Mouse (Mus musculus) heart, postnatal 14 days (tissue): Measurements from ENCODE around the gene Ttc8. TPM values are rescaled to one million over a fixed set of nuclear protein-coding genes. Genes with fewer than 3 reads are reported as not detected.

Experiments
- DNase-seq, 2 experiments: peaks; one replicate each; pipeline ENCODE4 v3.0.0; 2021 to 2022
- intact Hi-C: fragments of 180-260 bp; cut with DNase I; formaldehyde crosslinking; loops from one replicate; pipeline ENCODE4 v1.15.1; 2025
- total RNA-seq, 2 experiments: library from RNA; stranded (reverse); gene quantifications; 2 replicates each; pipeline ENCODE4 v1.2.3; 2021

Ttc8 gene
- total RNA-seq, 2 experiments from 2014 or later = 6.6 to 7.1 TPM

DNA sequence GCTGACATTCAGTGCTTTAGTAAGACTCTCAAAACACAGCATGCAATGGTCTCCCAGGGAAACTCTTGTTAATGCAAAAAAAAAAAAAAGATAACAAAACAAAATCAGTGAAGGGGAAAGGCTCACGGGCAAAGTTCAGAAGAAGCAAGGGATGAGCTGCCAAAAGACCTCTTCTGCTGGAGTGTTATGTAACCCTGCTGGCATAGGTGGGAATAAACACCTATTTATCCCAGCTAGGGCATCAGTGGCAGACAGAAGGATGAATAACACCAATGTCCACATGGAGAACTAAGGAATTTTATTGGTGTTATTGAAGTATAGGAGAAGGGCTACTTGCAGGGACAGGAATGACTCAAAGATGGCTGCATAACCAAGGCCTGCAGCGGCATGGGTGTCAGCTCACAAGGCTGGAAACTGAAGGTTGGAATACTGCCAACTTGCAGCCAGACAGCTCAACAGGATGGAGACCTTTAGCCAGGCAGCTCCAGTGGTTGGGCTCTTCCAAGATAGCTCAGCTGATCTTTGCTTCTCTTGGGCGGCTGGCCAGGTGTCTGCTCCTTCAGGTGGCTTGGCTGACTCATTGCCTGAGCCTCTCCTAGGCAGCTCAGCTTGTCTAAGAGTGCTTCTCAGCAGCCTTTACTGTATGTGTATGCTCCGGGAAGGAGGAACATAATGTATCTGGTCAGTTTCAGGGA is 45.2 kb downstream of the Ttc8 start:
- no peak for DNase-seq
- intact Hi-C loops = no loop called here

- DNase-seq = no peak
- intact Hi-C loops = no loop called here
Measured at GRCm38 (mm10) chr12:98972291-98972690, 51.9 kb downstream of the Ttc8 start.

GRCm38 (mm10) chr12:98973461-98973860 is 53.1 kb downstream of the Ttc8 start:
- DNase-seq = no peak
- intact Hi-C loops = no loop called here

- intact Hi-C loops = no loop called here
- DNase-seq = no peak
Measured at GRCm38 (mm10) chr12:98974157-98974804, 53.9 kb downstream of the Ttc8 start.

GRCm38 (mm10) chr12:98981081-98981480 is 60.7 kb downstream of the Ttc8 start:
- no peak for DNase-seq
- intact Hi-C loops = no loop called here

- intact Hi-C loops = no loop called here
- DNase-seq = no peak
Measured at GRCm38 (mm10) chr12:98984785-98985184, 64.4 kb downstream of the Ttc8 start.

GRCm38 (mm10) chr12:98991076-98991829 is 70.9 kb downstream of the Ttc8 start:
- intact Hi-C loops = no loop called here
- DNase-seq = no peak

DNA sequence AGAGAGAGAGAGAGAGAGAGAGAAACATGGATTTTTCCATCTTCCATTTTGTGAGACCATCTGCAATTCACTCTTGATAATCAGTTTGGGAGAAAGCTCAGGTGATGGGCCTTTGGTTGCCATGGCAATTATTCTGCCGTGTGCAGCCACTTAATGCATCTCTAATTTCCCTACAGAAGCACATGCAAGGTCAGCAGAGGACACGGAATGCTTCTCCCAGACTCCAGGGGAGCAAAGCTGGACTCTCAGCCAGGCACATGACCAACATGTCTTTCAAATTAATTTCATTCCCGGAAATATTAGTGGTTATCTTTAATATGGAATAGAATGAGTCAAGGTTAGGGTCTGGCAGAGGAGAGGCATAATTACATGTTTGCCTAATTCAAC is 71.4 kb downstream of the Ttc8 start:
- DNase-seq = no peak
- intact Hi-C loops = no loop called here

DNA sequence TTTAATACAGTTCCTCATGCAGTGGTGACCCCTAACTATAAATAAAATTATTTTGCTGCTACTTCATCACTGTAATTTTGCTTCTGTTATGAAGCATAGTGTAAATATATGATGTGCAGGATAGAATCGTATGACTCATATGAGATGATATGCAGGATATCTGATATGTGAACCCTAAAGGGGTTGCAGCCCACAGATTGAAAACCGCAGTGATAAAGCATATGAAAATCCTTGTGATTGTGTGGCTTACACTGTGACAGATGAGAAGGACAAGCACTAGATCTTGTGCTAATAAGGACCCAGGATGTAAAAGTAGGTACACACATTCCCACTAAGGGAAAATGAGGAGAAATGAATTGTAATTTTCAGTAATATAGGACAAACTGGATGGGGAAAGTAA is 73.4 kb downstream of the Ttc8 start:
- intact Hi-C loops = no loop called here
- no peak for DNase-seq

DNA sequence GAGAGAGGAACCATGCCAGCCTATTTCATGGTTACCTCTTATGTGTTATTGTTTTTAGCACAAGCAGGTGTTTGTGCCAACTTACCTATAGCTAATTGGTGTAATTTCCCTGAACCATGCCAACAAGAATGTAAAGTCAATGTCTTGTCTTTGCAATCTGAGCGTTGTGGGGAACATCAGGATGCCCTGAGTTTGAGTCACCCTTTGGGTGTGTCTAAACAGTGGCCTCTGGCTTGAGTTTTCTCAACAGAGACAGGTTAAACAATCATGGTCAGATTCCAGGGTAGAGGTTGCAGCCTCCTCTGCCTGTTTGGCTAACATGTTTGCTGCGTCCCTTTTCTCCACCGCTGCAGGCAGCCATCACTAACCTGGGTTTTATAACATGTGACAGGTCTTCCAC is 74.0 kb downstream of the Ttc8 start:
- intact Hi-C loops = no loop called here
- no peak for DNase-seq

DNA sequence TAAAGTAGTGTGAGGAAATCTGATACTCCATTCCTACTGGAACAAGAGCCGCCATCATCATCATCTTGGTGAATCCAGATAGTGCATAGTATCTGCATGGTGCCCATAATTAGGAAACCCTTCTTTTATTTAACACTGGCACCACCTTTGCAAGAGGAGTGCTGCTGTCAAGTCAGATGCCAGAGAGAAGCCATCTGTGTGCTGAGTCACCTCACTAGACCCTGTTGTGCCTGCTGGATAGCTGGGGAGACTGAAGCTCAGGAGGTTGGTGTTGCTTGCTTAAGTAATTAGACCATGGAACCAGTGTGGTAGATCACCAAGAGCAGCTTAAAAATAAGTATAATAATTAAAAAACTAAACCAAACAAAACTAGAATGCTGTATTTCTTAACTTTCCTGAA is 75.5 kb downstream of the Ttc8 start:
- intact Hi-C loops = no loop called here
- no peak for DNase-seq

DNA sequence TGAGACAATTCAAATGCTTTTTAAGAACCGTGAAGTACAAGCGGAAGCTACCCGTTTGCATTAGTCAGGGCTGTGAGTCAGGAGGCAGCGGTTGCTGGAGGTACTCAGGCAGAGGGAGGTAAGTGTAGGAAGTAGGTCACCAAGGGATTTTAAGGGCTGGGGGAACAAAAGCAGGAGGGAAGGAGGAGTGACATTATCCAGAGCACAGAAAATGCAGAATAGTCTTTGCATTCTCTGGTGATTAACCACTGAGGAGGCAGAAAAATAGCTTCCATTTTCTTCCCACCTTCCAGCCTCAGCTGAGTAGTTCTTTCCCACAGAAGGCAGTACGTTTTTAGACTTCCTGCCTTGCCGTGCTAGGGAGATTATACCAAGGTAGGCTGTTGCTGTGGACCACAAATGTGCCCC is 76.2 kb downstream of the Ttc8 start:
- intact Hi-C loops = no loop called here
- DNase-seq = no peak

GRCm38 (mm10) chr12:98997046-98997445 is 76.7 kb downstream of the Ttc8 start:
- DNase-seq = no peak
- intact Hi-C loops = no loop called here

GRCm38 (mm10) chr12:98998662-98999428 is 78.5 kb downstream of the Ttc8 start:
- intact Hi-C loops = no loop called here
- DNase-seq = no peak

- no peak for DNase-seq
Measured at GRCm38 (mm10) chr12:99000310-99000709, 79.9 kb downstream of the Ttc8 start.

DNA sequence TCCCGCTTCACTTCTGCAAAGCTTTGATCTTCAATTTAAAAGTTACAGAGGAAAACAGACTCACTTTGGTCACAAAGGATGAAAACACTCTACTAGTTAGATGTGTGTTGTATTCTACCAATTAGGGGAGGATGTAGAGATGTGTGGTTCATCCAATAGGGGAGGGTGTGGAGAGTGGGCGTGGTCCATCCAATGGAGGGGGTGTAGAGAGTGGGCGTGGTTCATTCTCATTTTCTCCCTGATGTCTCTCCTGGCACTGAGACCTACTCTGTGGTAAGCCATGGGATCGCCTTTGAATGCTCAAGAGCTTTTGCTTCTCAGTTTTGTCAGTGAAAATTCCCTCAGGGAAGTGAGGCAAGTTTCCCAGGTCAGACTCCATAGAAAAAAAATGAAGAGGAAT is 82.7 kb downstream of the Ttc8 start:
- intact Hi-C loops = no loop called here
- no peak for DNase-seq

More at GRCm38 (mm10) chr12:99000310-99000709, 79.9 kb downstream of the Ttc8 start:
- intact Hi-C loops = no loop called here

GRCm38 (mm10) chr12:99004752-99005151 is 84.4 kb downstream of the Ttc8 start:
- intact Hi-C loops = no loop called here
- no peak for DNase-seq

DNA sequence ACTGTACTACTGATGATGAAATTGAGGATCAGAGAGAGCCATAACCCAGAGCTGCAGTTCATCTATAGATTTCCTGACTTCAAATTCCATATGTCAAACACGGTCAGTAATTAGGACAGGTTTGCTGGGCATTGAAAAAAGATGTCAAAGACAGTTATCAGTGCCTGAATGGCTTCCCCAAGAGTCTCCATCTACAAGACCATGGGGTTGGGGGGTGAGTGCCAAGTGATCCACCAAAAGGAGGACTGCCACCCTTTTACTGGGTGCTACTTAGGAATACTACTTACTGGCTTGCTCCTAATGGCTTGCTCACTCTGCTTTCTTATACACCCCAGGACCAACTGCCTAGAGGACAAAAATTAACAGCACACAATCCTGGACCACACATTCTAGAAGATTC is 88.4 kb downstream of the Ttc8 start:
- intact Hi-C loops = no loop called here
- no peak for DNase-seq

- intact Hi-C loops = no loop called here
- no peak for DNase-seq
Measured at GRCm38 (mm10) chr12:99009430-99009829, 89.1 kb downstream of the Ttc8 start.

GRCm38 (mm10) chr12:99010044-99010443 is 89.7 kb downstream of the Ttc8 start:
- DNase-seq = no peak
- intact Hi-C loops = no loop called here
